Mouse (Mus musculus): ENCODE data around the gene Vps8.

DNA sequence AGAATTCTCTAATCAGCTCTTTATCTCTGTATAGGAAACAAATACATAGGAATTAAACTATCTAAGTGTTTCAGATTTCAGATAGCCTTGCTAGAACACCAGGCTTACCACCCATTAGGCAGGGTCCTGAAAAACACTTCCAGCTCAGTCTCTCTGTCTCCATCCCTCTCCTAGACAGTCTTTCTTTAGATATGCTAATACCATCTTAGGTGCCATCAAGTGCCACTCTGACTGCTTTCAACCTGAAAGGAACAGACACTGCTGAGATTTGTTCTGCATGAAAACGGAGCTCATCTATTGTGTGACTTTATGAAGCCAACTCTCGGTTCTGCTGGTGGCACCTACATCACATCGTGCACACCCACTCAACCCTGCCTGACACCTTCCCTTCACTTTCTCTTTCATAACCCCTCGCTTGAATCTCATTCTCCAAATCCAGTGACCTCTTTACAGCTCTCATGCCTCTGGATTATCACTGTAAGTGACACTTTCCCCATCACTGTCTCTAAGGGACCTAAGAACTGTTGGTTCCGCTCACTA, 267.4 kb downstream of the Vps8 start:
- TF ChIP-seq POLR2A (IDR thresholded peaks at IDR 0.05; ENCODE audit: low read depth, low read length) (no peak), CTCF (IDR thresholded peaks at IDR 0.05; ENCODE audit: extremely low read depth, insufficient read depth, insufficient read length, insufficient replicate concordance) (no peak)

Data from spleen, adult 2 months (tissue).